Mouse (Mus musculus) hindbrain, postnatal 0 days (tissue): ENCODE measurements at regions not wholly inside any gene's neighbourhood (a gene's known extent, or its start where the extent isn't known, plus 50 kb on each side); places are given as distances from the start of the nearest gene placed in this dataset.
A peak's percentile ranks its signal among the peaks of the same experiment; 100 is the strongest.

ENCODE experiments used
- ATAC-seq: fragments of 200-750 bp; cut with Nextera tagmentation; 2 replicates; pipeline ENCODE4 v1.8.0; 2017; ENCODE audit warnings: mild to moderate bottlenecking, moderate TSS enrichment, moderate library complexity
- DNase-seq: peaks from one replicate; pipeline ENCODE4 v3.0.0-alpha.2; 2015; ENCODE audit warnings: low spot score
- H3K27ac ChIP-seq: fragments of 300-500 bp; sonication (generic); 2 replicates; pipeline ENCODE4 v1.5.1; 2014; ENCODE audit warnings: mild to moderate bottlenecking
- H3K27me3 ChIP-seq: fragments of 300-500 bp; sonication (generic); 2 replicates; pipeline ENCODE4 v1.6.1; 2014; ENCODE audit warnings: low read length, mixed read lengths; ENCODE audit not compliant: insufficient read depth
- H3K36me3 ChIP-seq: fragments of 300-500 bp; sonication (generic); 2 replicates; pipeline ENCODE4 v1.6.1; 2014; ENCODE audit warnings: low read length, mixed read lengths; ENCODE audit not compliant: insufficient read depth
- H3K4me1 ChIP-seq: fragments of 300-500 bp; sonication (generic); 2 replicates; pipeline ENCODE4 v1.6.1; 2014; ENCODE audit warnings: antibody characterized with exemption, low read length, mixed read lengths; ENCODE audit not compliant: insufficient read depth
- H3K4me2 ChIP-seq: fragments of 300-500 bp; sonication (generic); 2 replicates; pipeline ENCODE4 v1.6.1; 2014; ENCODE audit warnings: low read depth, mild to moderate bottlenecking, low read length, moderate library complexity, mixed read lengths
- H3K4me3 ChIP-seq: fragments of 300-500 bp; sonication (generic); 2 replicates; pipeline ENCODE4 v1.5.1; 2014; ENCODE audit warnings: low read length
- H3K9ac ChIP-seq: fragments of 300-500 bp; sonication (generic); replicated peaks from 2 replicates; pipeline ENCODE4 v1.6.1; 2014; ENCODE audit warnings: mild to moderate bottlenecking, low read length, moderate library complexity, mixed read lengths
- H3K9me3 ChIP-seq: fragments of 300-500 bp; sonication (generic); 2 replicates; pipeline ENCODE4 v1.6.1; 2016; ENCODE audit warnings: low read length, mixed read lengths
- CTCF ChIP-seq: IDR thresholded peaks from 2 replicates; pipeline ENCODE4 v1.5.1; 2016; ENCODE audit warnings: antibody characterized with exemption, control low read depth, low read depth
- WGBS: fragments of 180-500 bp; shearing (Covaris S2); extraction: QIAGEN DNeasy Blood & Tissue Kit; methylation state at CpG from one replicate; pipeline ENCODE4 v1.1.7; 2014; 5-methylcytosine and 5-hydroxymethylcytosine counted together

DNA sequence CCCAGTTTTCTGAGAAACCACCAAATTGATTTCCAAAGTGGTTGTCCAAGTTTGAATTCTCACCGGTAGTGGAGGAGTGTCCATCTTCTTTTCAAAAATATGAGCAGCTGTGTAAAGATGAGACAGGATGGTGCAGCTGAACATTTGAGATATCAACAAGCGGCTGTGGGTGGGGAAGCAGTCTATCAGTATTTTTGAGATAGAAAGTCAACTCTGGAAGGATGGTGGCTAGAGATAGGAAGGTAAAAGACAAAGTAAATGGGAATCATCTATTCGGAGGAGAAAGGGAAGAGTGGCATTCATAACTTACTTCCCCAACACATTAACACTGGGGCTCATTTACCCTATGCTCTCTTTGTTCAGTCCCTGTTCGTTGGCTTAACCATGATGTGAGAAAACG, 146.9 kb upstream of the Gmnc start:
- H3K4me2 ChIP-seq: no peak overlapping the region
- H3K27ac ChIP-seq: no peak overlapping the region
- H3K36me3 ChIP-seq: no peaks in the 10 kb centered on the region
- DNase-seq: no peak
- 86% methylated on average over 5 of the region's 5 CpGs for WGBS
- H3K27me3 ChIP-seq: no peaks in the 10 kb centered on the region
- no peak overlapping the region for H3K9ac ChIP-seq
- no peak overlapping the region for H3K4me3 ChIP-seq
- no peak for TF ChIP-seq CTCF
- H3K9me3 ChIP-seq: no peaks in the 10 kb centered on the region
- no peaks in the 10 kb centered on the region for H3K4me1 ChIP-seq
- ATAC-seq: no peak

DNA sequence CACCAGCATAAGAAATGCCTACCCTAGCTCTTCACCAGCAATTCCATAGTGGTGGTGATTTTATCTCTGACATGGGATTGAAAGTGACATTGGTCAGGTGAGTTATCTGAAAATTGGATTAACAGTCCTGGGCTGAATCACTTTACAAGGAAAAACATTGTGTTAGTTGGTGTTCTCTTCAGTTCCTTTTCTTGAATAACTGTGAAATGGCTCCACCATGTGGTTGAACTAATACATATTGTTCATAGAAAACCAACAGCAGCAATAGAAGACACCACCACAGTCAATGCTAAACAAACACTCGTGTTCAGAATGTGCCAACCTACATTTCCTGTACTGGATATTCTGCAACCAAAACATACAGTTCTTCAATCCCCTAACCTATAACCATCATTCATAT, 147.5 kb upstream of the Gmnc start:
- Histone ChIP-seq H3K4me1 (no peaks in the 10 kb centered on the region), H3K4me3 (no peak overlapping the region), H3K27ac (no peak overlapping the region), H3K9me3 (no peaks in the 10 kb centered on the region), H3K4me2 (no peak overlapping the region), H3K27me3 (no peaks in the 10 kb centered on the region), H3K36me3 (no peaks in the 10 kb centered on the region), H3K9ac (no peak overlapping the region)
- ATAC-seq (no peak), DNase-seq (peak; percentile 91)
- WGBS: 24% methylated on average over 1 of the region's 1 CpGs
- peak; percentile 71 for TF ChIP-seq CTCF

DNA sequence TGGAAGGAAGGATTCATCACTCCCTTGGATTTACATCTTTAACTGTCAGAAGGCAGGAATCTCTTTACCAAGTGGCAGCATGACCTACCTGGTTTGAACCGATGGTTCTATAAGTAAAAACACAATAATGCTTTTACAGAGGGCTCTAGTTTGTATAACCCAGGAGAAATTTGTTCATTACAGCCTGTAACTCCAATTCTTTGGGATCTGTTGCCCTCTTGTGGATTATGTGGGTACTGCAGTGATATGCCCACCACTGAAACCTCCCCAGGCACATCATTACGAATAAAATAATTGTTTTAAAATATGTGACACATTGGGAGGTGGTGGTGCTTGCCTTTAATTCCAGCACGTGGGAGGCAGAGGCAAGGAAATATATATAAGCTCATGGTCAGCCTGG, 148.6 kb upstream of the Gmnc start:
- 10% methylated on average over 3 of the region's 3 CpGs for WGBS
- 0 out of 2 replicates have a peak, but pooled peaks have one; percentile 38 for ATAC-seq

DNA sequence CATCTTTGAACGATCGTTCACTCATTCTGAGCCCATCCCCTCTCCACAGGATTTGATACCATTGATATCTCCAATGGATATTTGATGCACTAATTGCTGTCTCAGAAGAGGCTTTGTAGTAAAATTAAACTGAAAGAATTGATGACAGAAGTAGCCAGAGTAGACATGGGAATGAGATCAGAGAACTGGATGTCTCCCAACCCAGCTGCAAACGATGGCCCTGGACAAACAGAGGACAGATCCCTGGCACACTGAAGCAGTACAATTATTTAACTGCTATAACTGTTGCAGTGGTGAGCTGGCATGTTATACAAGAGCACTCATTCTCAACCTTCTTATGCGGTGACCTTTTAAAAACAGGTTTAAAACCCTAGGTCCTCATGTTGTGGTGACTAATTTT, 151.5 kb upstream of the Ostn start:
- 76% methylated on average over 4 of the region's 4 CpGs for WGBS
- TF ChIP-seq CTCF: no peak
- no peak for DNase-seq

More for the DNA sequence above, 148.6 kb upstream of the Gmnc start:
- Histone ChIP-seq H3K4me1 (no peaks in the 10 kb centered on the region), H3K9ac (no peak overlapping the region), H3K36me3 (no peaks in the 10 kb centered on the region), H3K27ac (no peak overlapping the region), H3K4me3 (no peak overlapping the region), H3K9me3 (no peaks in the 10 kb centered on the region), H3K27me3 (no peaks in the 10 kb centered on the region), H3K4me2 (no peak overlapping the region)
- TF ChIP-seq CTCF: peak; percentile 89
- peak; percentile 74 for DNase-seq

DNA sequence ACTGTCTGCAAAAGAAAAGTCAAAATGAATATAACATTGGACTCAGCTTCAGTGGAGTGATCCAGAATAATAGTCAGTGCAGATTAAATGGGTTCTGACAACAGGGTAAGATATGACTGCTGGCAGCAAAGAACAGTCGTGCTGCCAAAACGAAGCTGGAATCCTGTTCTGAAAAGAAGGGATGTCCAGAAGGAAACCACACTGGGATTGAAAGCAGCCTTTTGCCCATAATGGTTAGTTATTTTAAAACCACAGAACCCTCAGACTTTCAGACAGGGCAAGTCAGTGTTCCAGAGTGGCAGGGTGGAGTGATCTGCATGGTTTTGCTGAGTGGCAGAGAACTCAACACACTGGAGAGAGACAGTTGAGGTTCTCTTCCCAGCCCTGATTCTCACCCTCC, 111.6 kb upstream of the Ostn start:
- ATAC-seq (no peak), DNase-seq (peak; percentile 13)
- no peak for TF ChIP-seq CTCF
- 51% methylated on average over 2 of the region's 2 CpGs for WGBS
- no peaks in the 10 kb centered on the region for H3K9me3 ChIP-seq
- H3K27ac ChIP-seq: no peak overlapping the region
- H3K4me1 ChIP-seq: no peaks in the 10 kb centered on the region
- H3K4me2 ChIP-seq: no peak overlapping the region
- no peak overlapping the region for H3K9ac ChIP-seq
- no peak overlapping the region for H3K4me3 ChIP-seq
- H3K27me3 ChIP-seq: no peaks in the 10 kb centered on the region
- no peaks in the 10 kb centered on the region for H3K36me3 ChIP-seq

More for the DNA sequence above, 151.5 kb upstream of the Ostn start:
- Histone ChIP-seq H3K9me3 (no peaks in the 10 kb centered on the region), H3K36me3 (no peaks in the 10 kb centered on the region), H3K4me1 (no peaks in the 10 kb centered on the region), H3K27me3 (no peaks in the 10 kb centered on the region), H3K9ac (no peak overlapping the region), H3K4me3 (no peak overlapping the region), H3K4me2 (no peak overlapping the region), H3K27ac (no peak overlapping the region)
- ATAC-seq: no peak
